Mouse (Mus musculus): ENCODE results near the gene Vamp2.

- TF ChIP-seq EP300 (IDR thresholded peaks at IDR 0.05; ENCODE audit: insufficient read depth, low read depth, low read length): no peak
- TF ChIP-seq CTCF (IDR thresholded peaks at IDR 0.05): no peak
- no peak for TF ChIP-seq POLR2A (IDR thresholded peaks at IDR 0.05; ENCODE audit: insufficient read depth, low read depth, low read length)
These were observed 37.8 kb downstream of the Vamp2 start for GRCm38 (mm10) chr11:69125919-69126705.
